In genomic region chr11:87662822-87663221, GRCm38 (mm10) we compare ENCODE assay signal across 8 mouse cellular contexts. TPM values are rescaled to one million over a fixed set of nuclear protein-coding genes. Genes with fewer than 3 reads are reported as not detected.
DNase-seq lines count a peak whose midpoint lies in the region; ATAC-seq lines count a peak whose summit lies in the region.

No protein-coding gene starts in this region.

- H3K27ac ChIP-seq in forebrain, embryonic 14.5 days (ENCODE audit: low read depth, low read length) = no peak overlapping the region
- H3K27ac ChIP-seq in liver, embryonic 12.5 days = peak overlapping the region; percentile 36; the same call in 1 of the 2 replicates

- ATAC-seq in frontal cortex, adult (ENCODE audit: low TSS enrichment) = peak; percentile 38; the same call in 1 of the 2 replicates
- ATAC-seq in forebrain, embryonic 14.5 days = no peak
- ATAC-seq in liver, embryonic 12.5 days = no peak

- no peaks in the 10 kb centered on the region for H3K36me3 ChIP-seq in forebrain, embryonic 14.5 days (ENCODE audit: control insufficient read depth, insufficient read depth, low read length)
- H3K36me3 ChIP-seq in liver, embryonic 12.5 days = no peaks in the 10 kb centered on the region

- no peak for DNase-seq in frontal cortex, postnatal 10 days (ENCODE audit: low spot score in 2 of 2)
- DNase-seq in CD4-positive, CD25-positive, alpha-beta regulatory T cell, adult 2 months (ENCODE audit: low read depth, low spot score) = peak; percentile 36
- DNase-seq in forebrain, embryonic 14.5 days (ENCODE audit: low spot score) = no peak
- DNase-seq in cerebellum, postnatal 36 days = no peak
- DNase-seq in gastrocnemius, postnatal 10 days = no peak
- DNase-seq in layer of hippocampus, adult 9-10 months (ENCODE audit: low spot score) = no peak

- WGBS in forebrain, embryonic 14.5 days = 10% methylated on average over 14 of the region's 14 CpGs
- 26% methylated on average over 14 of the region's 14 CpGs for WGBS in liver, embryonic 12.5 days (ENCODE audit: insufficient replicate concordance)

- no peaks in the 10 kb centered on the region for H3K9me3 ChIP-seq in forebrain, embryonic 14.5 days (replicated peaks; ENCODE audit: control insufficient read depth, low read length)
- H3K9me3 ChIP-seq in liver, embryonic 12.5 days (replicated peaks) = no peaks in the 10 kb centered on the region

- no peaks in the 10 kb centered on the region for H3K27me3 ChIP-seq in forebrain, embryonic 14.5 days (replicated peaks; ENCODE audit: control insufficient read depth, insufficient read depth, low read length)
- H3K27me3 ChIP-seq in liver, embryonic 12.5 days (replicated peaks) = no peaks in the 10 kb centered on the region; the same call in 1 of the 2 replicates

- peak overlapping the region; percentile 24 for H3K4me3 ChIP-seq in forebrain, embryonic 14.5 days (ENCODE audit: low read depth, low read length)
- peak overlapping the region; percentile 42 for H3K4me3 ChIP-seq in liver, embryonic 12.5 days

- peak overlapping the region; percentile 46 for H3K9ac ChIP-seq in forebrain, embryonic 14.5 days (ENCODE audit: low read length)
- peak overlapping the region; percentile 53; the same call in 1 of the 2 replicates for H3K9ac ChIP-seq in liver, embryonic 12.5 days

- peaks cover 4% of the 10 kb centered on the region; the same call in 1 of the 2 replicates for H3K4me1 ChIP-seq in forebrain, embryonic 14.5 days (ENCODE audit: control insufficient read depth, insufficient read depth, low read length)
- peaks cover 13% of the 10 kb centered on the region for H3K4me1 ChIP-seq in liver, embryonic 12.5 days

- peak overlapping the region; percentile 60 for H3K4me2 ChIP-seq in forebrain, embryonic 14.5 days (ENCODE audit: low read length)
- H3K4me2 ChIP-seq in liver, embryonic 12.5 days = peak overlapping the region; percentile 62

RNA-seq across cellular contexts. Expression of gene Rnf43, which starts 0.3 kb away (rescaled TPM):
- polyA plus RNA-seq in forebrain, embryonic 14.5 days (2014; fragmentation: Nextera tagmentation; extraction: Ambion mirVana) = 0.63 and 1.1 TPM in 2 replicates
- polyA plus RNA-seq in liver, embryonic 12.5 days (2016; fragmentation: Nextera tagmentation; extraction: Ambion mirVana) = 5.3 and 6.9 TPM in 2 replicates
- under 1 TPM; 0.07 to 0.16 TPM for total RNA-seq in gastrocnemius, postnatal 10 days (2021)

RNA-seq across cellular contexts. Expression of gene Hsf5, which starts 45.9 kb away (rescaled TPM):
- 0.33 and 0.36 TPM in 2 replicates for polyA plus RNA-seq in forebrain, embryonic 14.5 days (2014; fragmentation: Nextera tagmentation; extraction: Ambion mirVana)
- 0.02 and 0.05 TPM in 2 replicates for polyA plus RNA-seq in liver, embryonic 12.5 days (2016; fragmentation: Nextera tagmentation; extraction: Ambion mirVana)
- total RNA-seq in gastrocnemius, postnatal 10 days (2021) = under 1 TPM in 1 of 2 experiments, not detected in 1; 0.05 TPM
